Comparison of ENCODE assay signal across 20 mouse cellular contexts in the genomic region with DNA sequence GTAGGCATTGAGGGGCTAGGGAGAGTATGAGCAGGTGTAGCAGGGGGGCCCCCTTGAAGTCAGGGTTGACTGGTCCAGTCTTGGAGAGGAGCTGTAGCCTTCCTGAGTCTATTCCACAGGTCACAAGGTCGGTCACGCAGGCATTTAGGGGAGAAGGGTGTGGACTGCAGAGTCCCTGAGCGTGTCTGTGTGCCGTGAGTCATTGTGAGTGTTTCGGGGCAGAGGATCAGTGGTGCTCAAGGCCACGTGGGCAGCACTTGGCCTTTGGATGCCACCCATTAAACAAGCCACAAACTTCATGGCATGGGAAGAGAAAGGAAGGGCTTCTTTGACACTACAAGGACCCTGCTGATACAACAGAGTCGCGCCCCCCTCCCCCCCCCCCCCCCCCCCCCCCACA.
DNase-seq lines count a peak whose midpoint lies in the region; ATAC-seq and TF ChIP-seq lines count a peak whose summit lies in the region.
"Had no signal": no experiment of that assay in that cellular context is flagged by ENCODE, and none has a peak within 500 bp of the region (broad histone marks: within the 10 kb centered on the region; RNA-seq: fewer than 3 reads in every experiment).

No protein-coding gene starts in this region.

- H3K27ac ChIP-seq in forebrain, embryonic 10.5 days, result 0 out of 2 replicates have a peak overlapping the region, but pooled peaks have one; percentile 15
- no peak overlapping the region for H3K27ac ChIP-seq in forebrain, embryonic 15.5 days (replicated peaks)
- H3K27ac ChIP-seq: embryonic facial prominence, embryonic 12.5 days; limb, embryonic 15.5 days; neural tube, embryonic 15.5 days had no signal

- DNase-seq in forebrain, embryonic 10.5 days (ENCODE audit: extremely low spot score, low spot score), result no peak
- DNase-seq in 3134 (ENCODE audit: extremely low read depth, insufficient read length, low spot score), result peak; percentile 47
- peak; percentile 54 for DNase-seq in adrenal gland, postnatal 10 days
- no peak for DNase-seq in urinary bladder, adult 18-20 months (ENCODE audit: low spot score in 2 of 2)
- DNase-seq in retina, embryonic 14.5 days (ENCODE audit: low spot score), result no peak
- DNase-seq: cerebellum, adult 9-11 months; gastrocnemius, postnatal 25 days; kidney, postnatal 10 days; lung, postnatal 14 days; midbrain, embryonic 14.5 days; right cerebral cortex, postnatal 25 days; thymus, postnatal 14 days had no signal

- no peak for TF ChIP-seq POLR2A in myocyte (IDR thresholded peaks at IDR 0.05; ENCODE audit: insufficient read length, low read depth)

- no peak for ATAC-seq in forebrain, embryonic 15.5 days (replicated peaks)
- ATAC-seq: forebrain, embryonic 16.5 days; inflammation-experienced regulatory T-cells, adult 6 months had no signal

- no peak overlapping the region for H3ac ChIP-seq in myocyte (ENCODE audit: control insufficient read depth, insufficient read length)

- 92% methylated on average over 8 of the region's 8 CpGs for WGBS in forebrain, embryonic 10.5 days
- 72% methylated on average over 8 of the region's 8 CpGs for WGBS in forebrain, embryonic 15.5 days

- H3K36me3 ChIP-seq in forebrain, embryonic 10.5 days (replicated peaks), result peaks cover 91% of the 10 kb centered on the region
- H3K36me3 ChIP-seq in forebrain, embryonic 15.5 days, result no peaks in the 10 kb centered on the region
- no peaks in the 10 kb centered on the region for H3K36me3 ChIP-seq in myocyte (ENCODE audit: control insufficient read depth, insufficient read depth)
- H3K36me3 ChIP-seq: embryonic facial prominence, embryonic 12.5 days; limb, embryonic 15.5 days; neural tube, embryonic 15.5 days had no signal

- no peaks in the 10 kb centered on the region for H3K79me2 ChIP-seq in myocyte (ENCODE audit: control insufficient read depth, insufficient read depth)

- no peak overlapping the region for H3K9ac ChIP-seq in forebrain, embryonic 15.5 days (replicated peaks)
- H3K9ac ChIP-seq: embryonic facial prominence, embryonic 12.5 days; limb, embryonic 15.5 days; neural tube, embryonic 15.5 days had no signal

- no peaks in the 10 kb centered on the region for H3K9me3 ChIP-seq in forebrain, embryonic 10.5 days
- H3K9me3 ChIP-seq in forebrain, embryonic 15.5 days, result no peaks in the 10 kb centered on the region
- H3K9me3 ChIP-seq: embryonic facial prominence, embryonic 12.5 days; limb, embryonic 15.5 days; neural tube, embryonic 15.5 days had no signal

- no peak overlapping the region for H3K4me3 ChIP-seq in forebrain, embryonic 10.5 days
- H3K4me3 ChIP-seq in forebrain, embryonic 15.5 days, result no peak overlapping the region
- no peak overlapping the region for H3K4me3 ChIP-seq in myocyte
- H3K4me3 ChIP-seq: embryonic facial prominence, embryonic 12.5 days; erythroblast, embryonic 14.5 days; limb, embryonic 15.5 days; neural tube, embryonic 15.5 days had no signal

- H3K4me1 ChIP-seq in forebrain, embryonic 10.5 days, result peaks cover 19% of the 10 kb centered on the region
- peaks cover 36% of the 10 kb centered on the region for H3K4me1 ChIP-seq in forebrain, embryonic 15.5 days
- H3K4me1 ChIP-seq: embryonic facial prominence, embryonic 12.5 days had no signal

- no peak overlapping the region for H3K4me2 ChIP-seq in forebrain, embryonic 15.5 days (replicated peaks)
- no peak overlapping the region for H3K4me2 ChIP-seq in myocyte (ENCODE audit: low read depth)
- H3K4me2 ChIP-seq: embryonic facial prominence, embryonic 12.5 days; limb, embryonic 15.5 days; neural tube, embryonic 15.5 days had no signal

- H3K27me3 ChIP-seq in forebrain, embryonic 10.5 days (ENCODE audit: poor library complexity, severe bottlenecking), result no peaks in the 10 kb centered on the region
- no peaks in the 10 kb centered on the region for H3K27me3 ChIP-seq in forebrain, embryonic 15.5 days
- H3K27me3 ChIP-seq in myocyte (ENCODE audit: control insufficient read depth, insufficient read depth, insufficient read length), result peaks cover 33% of the 10 kb centered on the region
- H3K27me3 ChIP-seq: embryonic facial prominence, embryonic 12.5 days; limb, embryonic 15.5 days; neural tube, embryonic 15.5 days had no signal

TF ChIP-seq in myocyte, 11 proteins besides CTCF, POLR2A, EP300 and RAD21:
- TF ChIP-seq POLR2AphosphoS2 (IDR thresholded peaks at IDR 0.05; ENCODE audit: insufficient read length, low read depth) (no peak), USF1 (IDR thresholded peaks at IDR 0.05; ENCODE audit: low read depth) (peak; percentile 1)

Comparison
In these comparisons a context has a peak if more than half of its experiments do, and no peak if none do; other contexts are left out.
1. DNase-seq: peak in 3134 (single experiment) and adrenal gland, postnatal 10 days (single experiment); none in forebrain, embryonic 10.5 days (single experiment), urinary bladder, adult 18-20 months (0 of 2) and retina, embryonic 14.5 days (single experiment).